Mouse (Mus musculus): Measurements from ENCODE around the gene Itpka.

Itpka gene

GRCm38 (mm10) chr2:119749260-119749659, 7.1 kb downstream of the Itpka start:
- DNase-seq (ENCODE audit: extremely low read depth, low read depth, low spot score) = no peak

DNA sequence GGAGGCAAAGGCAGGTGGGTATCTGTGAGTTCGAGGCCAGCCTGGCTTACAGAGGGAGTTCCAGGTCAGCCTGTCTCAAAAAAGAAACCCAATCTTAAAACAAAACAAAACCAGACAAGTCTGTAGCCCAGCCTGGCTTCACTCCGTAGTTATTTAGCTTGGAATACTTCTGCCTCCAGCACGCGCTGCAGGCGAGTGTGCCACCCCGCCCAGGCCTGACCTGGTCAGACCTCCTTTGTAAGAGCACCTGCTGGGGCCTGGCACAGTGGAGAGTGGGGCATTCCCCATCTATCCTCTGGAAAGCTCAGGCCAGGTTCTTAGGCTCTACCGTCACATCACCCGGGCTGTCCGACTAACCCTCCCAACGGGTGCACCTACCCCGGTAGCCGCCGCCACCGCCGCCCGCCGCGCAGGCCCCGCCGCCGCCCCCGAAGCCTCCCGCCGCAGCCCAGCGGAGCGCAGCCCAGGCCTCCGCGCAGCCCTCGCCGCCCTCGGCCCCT, 15.5 kb downstream of the Itpka start:
- no peak for DNase-seq (ENCODE audit: extremely low read depth, low read depth, low spot score)

DNA sequence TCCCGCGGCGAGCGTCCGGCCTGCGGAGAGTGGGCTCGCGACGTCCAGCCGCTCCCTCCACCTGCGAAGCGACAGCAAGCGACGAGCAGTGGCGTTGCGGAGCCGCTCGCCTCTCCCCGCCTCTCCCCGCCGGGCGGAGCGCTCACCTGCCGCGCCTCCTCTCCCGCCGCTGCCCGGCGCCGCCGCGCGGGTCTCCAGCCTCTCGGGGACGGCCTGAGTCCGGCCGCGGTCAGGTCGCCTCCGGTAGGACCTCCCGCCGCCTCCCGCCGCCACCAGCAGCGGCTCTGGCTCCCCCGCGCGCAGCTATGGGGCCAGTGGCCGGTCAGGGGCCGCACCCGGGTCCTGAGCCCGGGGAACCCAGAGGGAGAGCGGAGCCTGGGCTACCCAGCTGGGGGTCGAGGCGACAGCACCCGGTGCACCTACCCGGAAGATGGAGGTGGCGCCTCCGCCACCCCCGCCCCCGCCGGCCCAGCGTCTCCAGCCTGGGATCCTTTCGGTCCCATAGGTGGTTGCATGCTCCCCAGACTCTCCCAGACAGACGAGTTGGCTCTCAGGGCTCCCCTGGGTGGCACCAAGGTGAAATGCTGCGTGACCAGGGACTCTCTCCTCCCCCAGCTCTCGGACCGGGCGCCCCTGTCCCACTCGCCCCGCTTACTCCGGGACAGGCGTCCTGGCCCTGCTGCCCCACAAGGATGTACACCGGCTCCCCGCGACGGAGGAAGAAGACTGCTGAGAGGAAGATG, 16.1 kb downstream of the Itpka start:
- DNase-seq (ENCODE audit: extremely low read depth, low read depth, low spot score) = no peak

DNA sequence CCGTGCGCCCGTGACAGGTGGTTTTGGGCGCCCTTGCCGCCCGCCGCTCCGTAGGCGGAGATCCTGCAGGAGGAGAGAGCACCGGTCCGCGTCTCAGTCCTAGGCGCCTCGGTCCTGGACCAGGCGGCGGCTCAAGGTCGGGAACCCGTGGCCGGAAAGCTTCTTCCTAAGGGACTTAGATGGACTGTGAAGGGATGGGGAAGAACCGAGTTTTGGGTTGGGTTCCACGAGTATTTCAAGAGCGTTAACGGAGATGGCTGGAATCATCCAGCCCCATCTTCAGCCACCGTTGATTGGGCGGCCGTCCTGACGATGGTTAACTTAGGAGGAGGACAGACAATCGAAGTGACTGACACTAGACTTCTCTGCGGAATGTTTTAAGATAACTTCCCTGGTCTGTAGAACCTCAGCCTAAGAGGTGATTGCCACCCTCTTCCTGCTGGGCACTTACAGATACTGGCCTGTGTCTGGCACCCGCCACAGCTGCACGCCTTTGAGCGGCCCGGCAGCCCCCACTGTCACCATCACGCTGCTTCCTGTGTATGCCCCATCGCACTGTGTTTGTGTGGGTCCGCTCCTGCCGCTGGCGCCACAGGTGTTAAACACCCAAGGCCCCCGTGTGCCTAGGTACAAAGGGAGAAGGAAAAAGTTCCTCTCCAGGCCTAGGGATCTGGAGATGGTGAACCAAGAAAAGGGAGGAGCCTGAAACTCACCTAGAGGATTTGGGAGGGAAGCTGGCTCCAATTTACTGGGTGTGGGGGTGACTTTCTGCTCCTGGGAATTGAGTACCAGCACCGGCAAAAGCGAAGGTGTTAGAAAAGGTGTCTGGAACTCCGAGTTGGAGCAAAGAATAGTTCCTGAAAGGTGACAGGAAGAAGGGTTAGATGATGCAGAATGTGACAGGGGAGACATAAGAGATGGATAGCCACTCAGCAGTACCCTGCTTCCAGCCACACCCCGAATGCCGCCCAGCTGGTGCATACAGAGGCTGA, 17.0 kb downstream of the Itpka start:
- DNase-seq (ENCODE audit: extremely low read depth, low read depth, low spot score) = no peak

GRCm38 (mm10) chr2:119760251-119760650, 18.1 kb downstream of the Itpka start, which contains the start of gene Ltk:
TSS of gene Ltk (minus strand) at chr2:119760431.
- DNase-seq (ENCODE audit: extremely low read depth, low read depth, low spot score) = no peak

GRCm38 (mm10) chr2:119762276-119762675, 20.1 kb downstream of the Itpka start:
- no peak for DNase-seq (ENCODE audit: extremely low read depth, low read depth, low spot score)

DNA sequence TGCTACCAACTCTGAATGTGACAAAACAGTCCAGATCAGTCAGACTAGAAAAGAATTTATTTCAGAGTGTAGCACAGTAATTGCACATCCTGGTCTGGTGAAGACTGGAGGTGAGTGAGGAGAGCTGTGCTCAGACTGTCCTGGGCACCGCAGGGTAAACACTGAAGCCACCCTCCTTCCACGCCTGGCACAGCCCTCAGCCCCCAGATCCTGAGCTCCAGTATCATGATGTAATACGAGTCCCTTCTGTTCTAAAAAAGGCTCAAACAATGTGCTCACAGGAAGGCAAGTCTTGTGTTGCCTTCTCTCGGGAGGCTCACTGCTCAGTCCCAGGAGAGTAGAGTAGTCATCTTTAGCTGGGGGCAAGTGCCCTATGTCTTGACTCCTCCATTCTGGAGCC, 21.8 kb downstream of the Itpka start:
- no peak for DNase-seq (ENCODE audit: extremely low read depth, low read depth, low spot score)

DNA sequence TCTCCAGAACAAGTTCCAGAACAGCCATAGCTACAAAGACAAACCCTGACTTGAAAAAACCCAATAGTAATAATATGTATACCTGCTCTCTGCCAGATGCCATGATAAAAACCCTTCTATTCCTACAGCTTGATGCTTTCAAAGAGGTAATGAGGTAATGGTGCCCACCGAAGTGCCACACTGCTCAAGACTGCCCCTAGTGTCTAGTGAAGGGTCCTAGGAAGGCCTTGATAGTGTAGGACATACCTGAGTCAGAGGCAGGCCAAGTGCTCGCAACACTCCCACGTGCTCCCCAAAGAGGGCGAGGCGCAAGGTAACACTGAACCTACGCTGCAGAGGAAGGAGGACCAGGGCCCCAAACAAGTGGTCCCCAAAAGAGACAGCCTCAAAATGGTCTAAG, 25.1 kb downstream of the Itpka start:
- DNase-seq (ENCODE audit: extremely low read depth, low read depth, low spot score) = no peak

- no peak for DNase-seq (ENCODE audit: extremely low read depth, low read depth, low spot score)
These were observed 45.2 kb downstream of the Itpka start, which contains the start of gene Rpap1 for GRCm38 (mm10) chr2:119787206-119787883. TSS of gene Rpap1 (minus strand) at chr2:119787537.

DNA sequence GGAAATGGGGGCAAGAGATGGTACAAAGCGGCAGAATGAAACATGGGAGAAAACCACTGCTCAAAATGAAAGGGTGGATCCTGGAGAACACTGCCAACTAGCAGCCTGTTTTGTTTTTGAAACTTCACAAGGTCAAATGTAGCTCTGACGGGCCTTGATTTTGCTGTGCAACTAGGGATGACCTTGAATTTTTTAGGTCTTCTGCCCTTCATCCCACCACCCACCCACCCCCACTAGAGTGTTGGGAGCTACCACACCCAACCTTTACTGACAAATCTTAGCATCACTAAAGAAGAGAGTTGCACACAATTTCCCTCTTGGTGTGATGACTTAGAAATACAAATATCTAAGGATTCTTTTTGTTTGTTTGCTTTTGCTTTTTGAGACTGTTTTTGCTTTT, 47.9 kb downstream of the Itpka start:
- no peak for DNase-seq (ENCODE audit: extremely low read depth, low read depth, low spot score)

GRCm38 (mm10) chr2:119797279-119797783, 55.2 kb downstream of the Itpka start, which contains the start of gene Tyro3:
TSS of gene Tyro3 (plus strand) at chr2:119797733.
- no peak for DNase-seq (ENCODE audit: extremely low read depth, low read depth, low spot score)

DNA sequence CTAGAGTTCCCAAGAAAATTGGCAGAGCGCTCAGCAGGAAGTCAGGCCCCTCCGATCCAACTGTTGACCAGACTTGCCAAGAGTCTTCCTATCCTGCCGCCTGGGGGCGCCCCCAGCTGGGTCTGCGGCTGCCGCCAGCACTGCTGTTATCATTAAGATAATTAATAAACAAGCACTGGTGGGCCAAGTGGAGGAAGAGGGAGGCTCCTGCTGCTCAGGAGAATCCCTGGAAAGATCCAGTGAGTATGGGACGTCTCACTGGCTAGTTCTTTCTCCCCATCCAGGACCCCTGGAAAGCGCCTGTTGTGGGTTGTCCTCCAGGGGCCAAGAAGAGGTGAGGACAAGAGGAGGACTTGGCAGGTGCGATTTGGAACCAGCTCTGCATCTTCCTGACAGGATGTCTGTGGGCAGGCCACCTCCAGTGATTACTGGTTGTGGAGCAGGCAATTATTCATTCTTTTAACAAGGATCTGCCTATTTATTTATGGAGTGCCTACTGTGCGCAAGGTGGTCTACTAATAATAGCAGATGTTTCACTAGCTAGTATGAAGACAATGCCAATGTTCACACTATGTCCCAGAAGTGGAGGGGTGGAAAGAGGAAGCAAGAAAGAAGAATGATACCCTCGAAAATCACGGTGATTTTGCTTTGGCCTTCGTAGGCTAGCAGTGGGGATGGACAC, 56.2 kb downstream of the Itpka start:
- DNase-seq (ENCODE audit: extremely low read depth, low read depth, low spot score) = no peak

- DNase-seq (ENCODE audit: extremely low read depth, low read depth, low spot score) = no peak
These were observed 57.2 kb downstream of the Itpka start for GRCm38 (mm10) chr2:119799181-119799960.

DNA sequence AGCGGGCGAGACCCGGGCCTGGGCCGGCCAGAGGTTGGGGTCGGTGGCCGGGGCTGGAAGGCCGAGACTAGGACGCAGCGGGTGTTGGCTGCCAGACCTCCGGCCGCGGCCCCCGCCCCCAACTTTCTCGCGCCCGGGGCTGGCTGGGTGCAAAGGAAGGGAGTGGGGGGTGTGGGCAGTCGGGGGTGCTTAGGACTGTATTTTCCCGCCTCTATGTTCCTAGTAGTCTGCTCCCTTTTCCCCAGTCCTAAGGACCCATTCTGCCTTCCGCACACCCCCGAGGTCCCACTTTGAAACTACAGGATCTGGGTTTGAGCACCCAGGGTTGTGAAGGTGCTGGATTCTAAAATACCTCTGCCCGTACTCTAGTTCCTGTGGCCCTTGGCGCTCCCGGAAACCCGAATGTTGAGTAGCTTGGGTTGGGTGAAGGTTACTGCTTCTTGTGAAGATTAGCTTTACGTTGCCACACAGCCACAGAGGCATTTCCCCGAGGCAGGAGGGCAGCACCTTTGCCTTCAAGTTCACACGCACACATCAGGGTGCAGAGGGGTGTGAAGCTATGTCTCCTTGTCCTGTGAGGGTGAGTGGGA, 57.9 kb downstream of the Itpka start:
- no peak for DNase-seq (ENCODE audit: extremely low read depth, low read depth, low spot score)

Measured in fat pad, adult 2 months (tissue).